Mouse (Mus musculus): ENCODE results near the gene Hdac7.

DNA sequence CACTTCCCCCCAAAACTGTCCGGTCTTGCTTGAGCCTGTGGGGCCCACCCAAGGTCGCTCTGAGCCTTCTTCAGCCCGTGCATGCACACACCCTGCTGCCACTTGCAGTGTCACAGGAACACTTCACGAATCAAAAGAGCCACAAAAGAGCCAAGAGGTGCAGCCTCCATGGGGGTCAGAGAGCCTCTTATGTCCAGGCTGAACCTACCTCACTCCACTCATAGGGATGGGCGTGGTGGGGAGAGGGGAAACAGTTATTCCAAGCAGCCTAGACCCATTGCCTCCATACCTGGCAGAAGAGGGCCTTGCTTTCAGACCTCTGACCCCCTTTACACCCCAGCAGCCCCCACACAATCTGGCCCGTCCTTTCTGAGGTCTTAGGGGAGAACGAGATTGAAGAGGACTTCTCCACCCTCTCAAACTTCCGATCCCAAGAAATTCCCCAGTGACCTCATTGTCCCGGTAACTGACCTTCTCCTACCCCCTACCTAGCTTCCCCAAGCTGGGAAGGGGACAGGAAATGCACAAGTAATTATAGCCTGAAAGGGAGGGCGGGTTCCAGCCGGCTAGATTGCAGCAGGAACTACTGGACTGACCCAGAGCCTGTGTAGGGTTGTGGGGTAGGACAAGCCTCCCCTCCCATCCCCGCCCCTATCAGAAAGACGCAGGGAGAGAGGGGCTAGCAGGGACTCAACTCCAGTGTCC is 79.1 kb downstream of the Hdac7 start:
- TF ChIP-seq MYC (IDR thresholded peaks at IDR 0.05; ENCODE audit: low read depth, low read length) (no peak), SMC3 (IDR thresholded peaks at IDR 0.05; ENCODE audit: low read depth, low read length) (no peak), CTCF (conservative IDR thresholded peaks at IDR 0.05 in 1 of 2, IDR thresholded peaks at IDR 0.05 in 1 of 2; ENCODE audit: low read depth in 2 of 2, low read length in 2 of 2) (no peak), EP300 (IDR thresholded peaks at IDR 0.05; ENCODE audit: low read length) (no peak)

All from CH12.LX (cell line).